Mouse (Mus musculus) right cerebral cortex, postnatal 4 days (tissue): ENCODE results near the gene Vps37c.

Source experiments
- DNase-seq: peaks from one replicate; pipeline ENCODE4 v3.0.0-alpha.2; 2022

Gene Vps37c

DNA sequence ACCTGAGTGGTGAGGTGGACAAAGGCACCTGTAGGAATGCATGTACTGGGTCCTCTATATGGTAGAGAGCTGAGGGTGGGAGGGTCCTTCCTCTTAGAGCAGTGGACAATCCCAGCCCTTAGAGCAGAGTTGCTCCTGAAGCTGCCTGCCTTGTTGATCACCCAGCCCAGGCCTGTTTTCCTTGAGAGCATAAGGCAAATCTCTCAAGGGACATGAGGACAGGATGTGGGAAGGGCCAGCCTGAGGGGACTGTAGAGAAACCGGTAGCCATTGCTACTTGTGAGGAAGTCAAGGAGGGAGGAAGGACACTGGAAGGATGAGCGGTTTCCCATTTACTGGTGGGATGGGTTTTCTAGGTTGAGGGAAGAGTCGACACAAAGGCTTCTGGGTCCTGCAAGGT is 54.0 kb downstream of the Vps37c start:
- DNase-seq: no peak

DNA sequence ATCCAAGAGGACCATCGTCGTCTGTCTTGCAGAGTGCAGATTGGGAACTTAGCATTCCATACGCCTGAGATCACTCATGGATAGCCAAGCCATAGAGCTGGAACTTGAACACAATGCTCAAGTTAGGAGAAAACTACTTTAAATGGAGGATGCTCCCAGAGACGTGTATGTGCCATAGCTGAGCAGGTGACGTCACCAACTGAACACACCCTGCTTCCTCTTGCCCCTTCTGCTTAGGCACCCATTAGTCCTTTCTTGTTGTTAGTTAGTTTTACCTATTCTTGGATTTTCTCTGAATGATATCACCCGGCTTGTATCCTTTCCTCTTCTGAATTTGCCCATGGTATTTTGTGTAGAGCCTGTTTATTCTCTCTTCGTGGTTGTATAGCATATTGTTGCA is 58.6 kb downstream of the Vps37c start:
- no peak for DNase-seq

DNA sequence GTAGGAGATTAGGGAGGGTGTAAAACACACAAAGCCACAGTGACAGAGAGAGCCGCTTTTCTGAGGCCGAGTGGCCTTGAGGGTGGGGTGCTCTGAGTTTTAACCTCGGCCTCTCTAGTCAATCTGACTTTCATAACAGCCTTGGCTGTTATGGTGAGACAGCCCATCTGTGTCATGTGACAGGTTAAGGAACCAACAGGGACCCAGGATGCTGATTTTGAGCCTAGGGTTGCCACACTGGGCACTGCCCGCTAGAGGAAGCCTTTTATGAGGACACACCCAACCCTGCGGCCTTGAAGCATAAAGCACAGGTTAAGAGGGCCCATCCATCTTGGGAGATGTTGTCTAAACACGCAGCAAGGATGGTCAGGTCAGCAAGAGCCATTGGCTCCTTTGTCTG is 59.2 kb downstream of the Vps37c start:
- no peak for DNase-seq

DNA sequence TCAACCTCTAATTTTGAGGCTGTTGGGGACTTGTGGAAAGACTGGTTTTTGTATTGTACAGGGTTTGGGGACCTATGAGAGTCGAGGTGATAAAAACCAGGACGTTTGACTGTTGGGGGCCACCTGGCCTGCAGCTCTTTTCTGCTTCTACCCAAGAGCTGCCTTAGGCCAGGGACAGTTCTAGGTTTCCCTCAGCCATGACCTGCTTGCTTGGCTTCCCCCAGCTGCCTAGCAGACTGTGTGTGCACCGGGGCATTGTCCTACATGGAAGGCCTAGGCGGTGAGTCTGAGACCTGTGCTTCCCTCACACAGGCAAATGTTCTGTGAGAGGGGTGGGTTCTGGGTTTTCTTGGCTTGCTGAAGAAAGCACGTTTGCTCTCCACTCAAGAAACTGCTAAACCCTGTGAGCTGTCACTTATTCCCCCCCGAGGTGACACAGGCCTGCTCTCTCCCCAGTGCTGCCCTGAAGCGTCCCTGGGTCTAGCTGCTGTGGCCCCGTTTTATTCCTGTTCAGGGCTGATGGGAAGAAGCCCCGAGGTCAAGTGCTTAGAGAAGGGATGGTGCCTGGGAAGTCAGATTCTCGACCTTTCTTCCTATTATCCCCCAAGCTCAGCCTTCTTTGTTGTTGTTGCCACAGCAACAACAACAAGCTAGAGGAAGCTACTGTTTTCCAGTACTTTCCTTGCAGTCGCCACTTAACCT is 60.0 kb downstream of the Vps37c start:
- no peak for DNase-seq

DNA sequence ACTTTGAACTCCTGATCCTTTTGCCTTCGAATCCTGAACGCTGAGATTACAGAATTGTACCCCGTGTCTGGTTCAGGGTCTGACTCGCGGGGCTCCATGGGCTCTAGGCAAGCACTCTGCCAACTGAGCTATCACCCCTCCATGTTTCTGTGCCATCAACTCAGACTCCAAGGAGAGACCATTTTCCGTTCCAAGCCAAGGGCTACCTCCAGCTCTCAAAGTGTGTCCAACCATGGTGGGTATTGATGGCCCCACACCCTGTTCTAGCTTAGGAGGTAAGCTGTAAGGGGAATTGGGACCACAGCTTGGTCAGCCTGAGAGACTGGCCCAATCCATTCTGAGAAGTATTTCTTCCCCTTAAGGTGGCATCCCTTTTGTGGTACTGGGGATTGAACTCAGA is 60.8 kb downstream of the Vps37c start:
- no peak for DNase-seq

DNA sequence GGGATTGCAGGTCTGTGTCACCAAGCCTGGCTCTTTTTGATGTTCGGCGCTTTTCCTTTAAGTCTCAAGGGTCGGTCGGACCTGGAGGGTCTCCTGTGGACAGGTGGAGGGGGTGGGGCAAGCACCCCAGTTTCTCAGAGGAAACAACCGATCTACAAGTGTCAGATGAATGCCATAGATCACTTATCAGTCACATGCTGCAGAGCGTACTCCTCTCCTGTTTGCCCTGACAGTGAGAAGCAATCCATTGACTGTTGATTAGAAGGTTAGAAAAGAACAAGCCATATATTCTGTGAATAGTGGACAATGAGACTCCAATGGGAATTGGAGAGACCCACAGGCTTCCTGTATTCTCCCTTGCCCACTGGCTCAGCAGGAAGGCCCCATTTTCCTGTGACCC is 61.6 kb downstream of the Vps37c start:
- DNase-seq: no peak

DNA sequence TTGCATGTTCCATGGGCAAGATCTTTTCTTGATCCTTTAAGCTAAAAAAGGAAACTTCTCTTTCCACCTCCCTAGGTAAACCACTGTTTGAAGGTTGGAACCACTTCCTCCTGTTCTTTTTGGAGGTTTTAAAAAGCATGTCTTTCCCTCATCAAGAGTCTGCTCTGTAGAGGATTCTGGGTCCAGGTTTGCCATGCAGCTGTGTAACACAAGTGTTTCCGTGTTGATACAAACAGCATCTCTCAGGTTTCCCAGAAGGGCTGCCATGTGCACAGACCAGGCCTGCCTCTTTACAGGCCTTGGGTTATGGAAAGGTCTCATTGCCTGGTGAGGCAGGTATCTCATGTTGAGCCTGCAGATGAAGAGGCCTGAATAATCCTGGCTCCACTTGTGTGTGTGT is 63.1 kb downstream of the Vps37c start:
- DNase-seq: no peak

DNA sequence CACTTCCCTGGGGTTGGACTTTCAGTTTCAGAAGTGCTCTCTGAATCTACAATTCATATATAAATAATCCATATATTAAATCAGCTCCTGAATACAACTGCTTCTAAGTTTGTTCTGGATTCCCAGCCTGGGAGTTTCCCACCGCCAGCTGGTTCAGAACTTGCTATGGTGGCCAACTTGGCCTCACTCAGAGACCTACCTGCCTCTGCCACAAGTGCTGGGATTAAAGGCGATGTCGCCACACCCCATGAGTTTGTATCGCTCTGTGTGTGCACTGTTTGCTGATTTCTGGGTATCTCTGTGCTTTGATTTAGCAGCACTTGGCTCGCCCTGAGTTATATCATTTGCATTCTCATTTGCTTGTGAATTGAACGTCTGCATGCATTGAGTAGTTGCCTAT is 63.6 kb downstream of the Vps37c start:
- DNase-seq: no peak

DNA sequence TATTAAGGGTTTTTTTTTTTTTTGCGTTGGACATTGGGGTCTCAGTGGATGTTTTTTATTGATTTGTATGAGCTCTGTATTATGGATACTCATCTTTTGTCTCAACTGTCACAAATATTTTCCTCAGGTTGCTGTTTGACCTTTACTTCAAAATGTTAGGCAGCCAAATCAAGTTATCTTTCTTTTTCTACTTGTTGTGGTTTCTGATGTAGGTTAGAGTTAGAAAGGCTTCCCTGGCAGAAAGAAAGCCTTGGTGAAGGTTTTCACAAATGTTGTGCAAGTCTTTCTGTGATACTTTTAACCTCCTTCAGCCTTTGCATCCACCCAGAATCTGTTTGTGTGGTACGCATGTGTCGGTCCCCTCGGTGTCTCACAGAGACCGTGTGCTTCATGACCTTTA is 64.1 kb downstream of the Vps37c start:
- no peak for DNase-seq

DNA sequence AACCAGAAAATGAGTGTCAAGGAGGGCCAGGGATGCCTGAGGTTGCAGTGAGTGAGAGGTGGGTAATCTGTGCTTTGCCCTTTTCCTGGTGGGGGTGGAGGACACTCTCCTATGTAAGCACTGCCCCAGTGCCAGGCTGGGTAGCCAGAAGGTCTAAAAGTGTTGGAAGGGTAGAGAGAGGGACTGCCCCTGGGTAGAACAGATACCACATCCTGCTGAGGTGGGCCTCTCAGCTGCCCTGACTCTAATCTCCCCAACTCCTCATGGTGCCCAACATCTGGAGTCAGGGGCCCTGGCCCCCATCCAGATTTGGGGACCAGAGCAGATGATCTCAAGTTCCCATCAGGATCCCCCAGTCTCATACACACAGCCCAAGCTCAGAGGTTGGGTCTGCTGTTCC is 68.6 kb downstream of the Vps37c start:
- no peak for DNase-seq

DNA sequence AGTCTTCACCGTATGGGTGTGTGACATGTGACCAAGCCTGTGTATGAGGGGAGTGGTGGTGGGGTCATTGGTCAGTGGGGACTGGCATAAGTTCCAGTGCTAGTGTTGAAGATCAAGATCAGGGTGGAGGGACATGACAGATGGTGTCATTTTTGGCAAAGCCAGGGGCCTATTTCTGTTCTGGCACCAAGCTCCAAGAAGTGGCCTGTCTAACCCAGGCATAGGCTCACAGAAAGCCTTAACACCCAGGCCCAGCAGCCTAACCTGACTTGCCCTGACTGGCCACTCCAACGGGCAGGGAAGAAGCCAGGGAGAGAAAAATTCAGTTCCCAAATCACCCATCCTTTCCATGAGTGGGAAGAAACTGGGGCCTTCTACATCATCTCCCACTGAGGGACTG is 69.0 kb downstream of the Vps37c start:
- no peak for DNase-seq

DNA sequence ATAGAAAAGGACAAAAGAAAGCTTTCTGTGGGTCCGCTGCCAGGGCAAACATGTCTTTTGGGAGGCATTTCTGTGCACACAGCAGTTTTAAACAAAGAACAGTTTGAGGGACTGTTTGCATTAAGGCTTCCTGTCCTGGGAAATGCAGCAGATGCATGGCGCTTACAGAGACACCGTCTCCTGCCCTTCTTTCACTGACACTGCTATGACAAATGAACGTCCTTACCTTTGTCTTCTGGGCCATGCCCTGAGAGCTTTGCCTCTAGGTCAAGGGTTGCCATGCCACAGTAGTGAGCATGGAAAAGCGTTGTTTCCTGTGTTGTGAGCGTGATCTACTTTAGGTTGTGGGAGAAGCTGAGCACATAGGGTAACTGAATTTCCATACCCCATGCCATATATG is 70.2 kb downstream of the Vps37c start:
- DNase-seq: no peak

DNA sequence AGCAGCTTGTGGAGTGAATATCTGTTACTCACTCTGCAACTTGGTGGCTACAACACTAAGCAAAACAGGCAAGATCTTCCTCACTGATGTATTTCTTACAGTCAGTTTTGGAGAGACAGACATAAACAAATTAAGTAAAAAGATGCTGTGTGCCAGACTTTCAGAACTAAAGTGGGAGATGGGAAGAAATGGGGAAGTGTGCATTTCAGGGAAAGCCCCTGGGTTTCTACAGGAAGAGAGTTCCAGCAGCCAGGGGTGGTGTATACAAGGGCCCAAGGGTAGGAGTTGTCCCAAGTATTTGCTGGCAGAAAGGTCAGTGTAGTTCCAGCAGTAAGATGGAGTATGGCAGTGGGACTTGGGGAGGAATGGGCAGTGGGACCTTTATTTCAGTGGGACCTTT is 71.0 kb downstream of the Vps37c start:
- no peak for DNase-seq

DNA sequence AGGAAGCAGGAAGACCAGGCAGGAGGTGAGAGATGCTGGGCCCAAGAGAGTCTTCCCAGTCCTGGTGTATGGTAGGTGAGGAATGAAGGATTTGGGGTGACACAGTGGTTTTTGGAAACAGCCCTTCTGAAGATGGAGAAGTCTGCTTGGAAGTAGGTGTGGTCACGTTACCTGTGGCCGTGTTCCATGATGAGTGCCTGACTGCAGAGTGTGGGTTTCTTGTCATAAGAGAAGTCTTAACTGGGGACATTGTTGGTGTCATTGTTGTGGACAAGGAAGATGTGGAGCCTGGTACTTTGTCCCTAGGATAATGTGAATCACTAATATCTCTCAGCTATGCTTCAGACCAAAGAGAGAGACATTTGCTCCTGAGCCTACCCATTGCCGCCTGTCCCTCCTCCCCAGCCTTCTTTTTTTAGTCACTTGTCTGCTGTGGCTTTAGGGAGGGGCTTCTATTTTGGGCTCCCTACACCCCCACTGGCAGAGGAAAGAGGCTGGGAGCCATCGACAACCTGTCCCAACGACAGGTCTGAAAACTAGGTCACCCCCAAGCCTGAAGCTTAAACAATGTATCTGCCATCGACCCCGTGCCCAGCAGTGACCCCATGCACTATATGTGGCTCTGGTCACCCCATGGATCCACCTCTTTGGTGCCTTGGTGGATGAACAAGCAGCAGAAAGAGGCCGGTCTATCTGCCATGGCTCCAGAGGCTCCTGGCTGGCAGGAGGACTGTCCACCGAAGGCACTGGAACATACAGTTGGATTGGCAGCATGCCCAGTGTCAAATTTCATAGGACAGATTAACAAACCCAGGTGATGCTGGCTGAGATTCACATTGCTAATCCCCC is 71.7 kb downstream of the Vps37c start:
- no peak for DNase-seq

DNA sequence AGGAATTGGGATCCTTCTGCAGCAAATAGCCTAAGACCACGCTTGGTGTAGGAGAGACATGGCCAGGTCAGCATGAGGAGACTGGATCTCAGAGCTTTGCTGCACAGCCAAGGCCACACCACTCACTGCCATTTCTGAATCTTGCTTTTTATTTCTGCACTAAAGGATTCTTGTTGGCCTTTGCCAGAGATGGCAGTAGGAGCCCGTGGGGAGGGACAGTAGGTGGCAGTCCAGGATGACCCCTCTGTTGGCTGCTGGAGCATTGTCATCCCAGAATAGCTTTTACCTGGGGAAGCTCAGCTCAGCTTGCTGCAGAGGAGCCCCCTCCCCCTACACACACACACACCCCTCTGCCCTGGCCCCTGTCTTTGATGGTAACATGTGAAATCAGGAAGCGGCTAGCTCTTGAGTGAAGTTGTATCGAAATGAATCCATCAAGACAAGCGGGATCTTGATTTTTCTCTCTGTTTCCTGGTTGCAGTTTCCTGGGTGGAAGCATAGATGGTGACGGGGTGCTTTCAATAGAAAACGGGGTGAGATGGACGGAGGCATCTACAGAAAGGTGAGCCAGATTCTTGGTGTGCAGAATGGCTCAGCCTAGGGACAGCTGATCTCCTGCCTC is 73.4 kb downstream of the Vps37c start:
- no peak for DNase-seq

DNA sequence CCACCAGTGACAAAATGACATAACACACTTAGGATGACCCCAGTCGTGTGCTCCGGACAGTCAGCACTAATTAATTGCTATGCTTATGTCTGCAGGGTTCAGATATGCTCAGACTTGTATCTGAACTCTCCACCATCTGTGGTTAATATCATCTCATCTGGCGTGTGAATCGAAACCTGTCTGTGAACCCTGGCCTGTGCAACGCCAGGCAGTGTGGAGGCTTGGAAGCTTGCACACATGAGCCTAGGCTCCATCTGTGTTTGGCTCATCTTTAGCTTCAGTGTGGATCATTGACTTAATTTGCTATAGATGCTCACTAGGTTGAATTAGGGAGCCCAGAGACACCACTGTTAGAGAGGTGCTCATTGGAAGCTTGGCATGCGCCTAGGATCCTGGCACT is 73.9 kb downstream of the Vps37c start:
- no peak for DNase-seq

DNA sequence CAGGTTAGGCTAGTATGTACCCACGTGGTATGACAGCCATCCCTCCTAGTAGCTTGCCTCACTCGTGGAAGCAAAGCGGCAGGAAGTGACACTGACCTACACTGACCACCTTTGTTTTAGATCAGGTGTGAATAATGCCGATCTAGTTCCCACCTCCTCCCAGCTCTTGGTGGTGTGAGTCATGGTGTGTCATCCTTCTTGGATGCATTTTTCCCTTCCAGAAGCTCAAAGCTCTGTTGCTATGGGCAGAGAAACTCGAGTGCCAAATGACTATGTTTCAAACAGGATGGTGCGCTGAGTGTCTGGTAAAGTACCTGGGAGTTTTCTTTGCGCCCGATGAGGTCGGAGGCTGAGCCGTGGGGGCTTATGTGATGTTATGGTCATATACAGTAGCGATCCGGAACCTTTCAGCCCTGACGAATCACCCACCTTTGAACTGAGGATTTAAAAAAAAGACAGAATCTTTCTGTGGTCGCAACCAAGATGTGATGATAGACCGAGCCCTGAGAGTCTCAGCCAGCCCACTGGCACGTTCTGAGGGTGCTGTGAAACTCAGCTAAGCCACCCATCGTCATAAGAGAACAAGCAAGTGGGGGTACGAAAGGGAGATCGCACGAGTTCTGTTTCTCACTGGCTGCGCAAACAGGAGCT is 75.0 kb downstream of the Vps37c start:
- DNase-seq: no peak
